Mouse (Mus musculus) lung, postnatal 0 days (tissue): ENCODE data around the gene Abcc8. TPM values are rescaled to one million over a fixed set of nuclear protein-coding genes. Genes with fewer than 3 reads are reported as not detected.

Source experiments
- ATAC-seq: fragments of 200-750 bp; cut with Nextera tagmentation; 2 replicates; pipeline ENCODE4 v1.8.0; 2017; ENCODE audit warnings: moderate library complexity
- DNase-seq: peaks from one replicate; pipeline ENCODE4 v3.0.0-alpha.2; 2016; ENCODE audit warnings: low spot score
- H3K27ac ChIP-seq: fragments of 300-500 bp; sonication (generic); 2 replicates; pipeline ENCODE4 v1.5.1; 2014; ENCODE audit warnings: antibody characterized with exemption, mild to moderate bottlenecking, low read length, mixed read lengths
- H3K27me3 ChIP-seq: fragments of 300-500 bp; sonication (generic); replicated peaks from 2 replicates; pipeline ENCODE4 v1.6.1; 2014; ENCODE audit warnings: low read length, mixed read lengths; ENCODE audit not compliant: insufficient read depth
- H3K36me3 ChIP-seq: fragments of 300-500 bp; sonication (generic); 2 replicates; pipeline ENCODE4 v1.6.1; 2014; ENCODE audit warnings: low read length, mixed read lengths; ENCODE audit not compliant: insufficient read depth
- H3K4me1 ChIP-seq: fragments of 300-500 bp; sonication (generic); 2 replicates; pipeline ENCODE4 v1.6.1; 2014; ENCODE audit warnings: antibody characterized with exemption, low read depth, low read length, mixed read lengths; ENCODE audit not compliant: insufficient read depth
- H3K4me2 ChIP-seq: fragments of 300-500 bp; sonication (generic); replicated peaks from 2 replicates; pipeline ENCODE4 v1.6.1; 2014; ENCODE audit warnings: low read depth, mild to moderate bottlenecking, low read length, moderate library complexity, mixed read lengths
- H3K4me3 ChIP-seq: fragments of 300-500 bp; sonication (generic); 2 replicates; pipeline ENCODE4 v1.5.1; 2014; ENCODE audit warnings: low read depth, low read length
- H3K9ac ChIP-seq: fragments of 300-500 bp; sonication (generic); replicated peaks from 2 replicates; pipeline ENCODE4 v1.6.1; 2014; ENCODE audit warnings: low read depth, mild to moderate bottlenecking
- H3K9me3 ChIP-seq: fragments of 300-500 bp; sonication (generic); 2 replicates; pipeline ENCODE4 v1.6.1; 2016; ENCODE audit warnings: low read length, mixed read lengths
- CTCF ChIP-seq: IDR thresholded peaks from 2 replicates; pipeline ENCODE4 v1.5.1; 2016; ENCODE audit warnings: antibody characterized with exemption, mild to moderate bottlenecking
- EP300 ChIP-seq: IDR thresholded peaks from 2 replicates; pipeline ENCODE4 v1.6.1; 2016; ENCODE audit warnings: antibody characterized with exemption, mild to moderate bottlenecking, control low read depth
- WGBS: fragments of 180-500 bp; shearing (Covaris S2); extraction: QIAGEN DNeasy Blood & Tissue Kit; methylation state at CpG from one replicate; pipeline ENCODE4 v1.1.7; 2014; 5-methylcytosine and 5-hydroxymethylcytosine counted together
- polyA plus RNA-seq: library from polyadenylated mRNA; unstranded; fragments of >200 nt; fragmentation: Nextera tagmentation; extraction: Ambion mirVana; gene quantifications from 2 replicates; pipeline ENCODE4 v1.2.1, GENCODE M21; 2015

Gene Abcc8
- polyA plus RNA-seq, 1 experiment from 2014 or later = 1.1 TPM

- 34% methylated on average over 3 of the region's 3 CpGs for WGBS
- Histone ChIP-seq H3K27ac (no peak overlapping the region), H3K4me3 (no peak overlapping the region), H3K9ac (no peak overlapping the region), H3K9me3 (no peaks in the 10 kb centered on the region), H3K36me3 (no peaks in the 10 kb centered on the region), H3K27me3 (no peaks in the 10 kb centered on the region), H3K4me2 (no peak overlapping the region), H3K4me1 (no peaks in the 10 kb centered on the region)
- DNase-seq (peak; percentile 58), ATAC-seq (peak; percentile 26; the same call in 1 of the 2 replicates)
- no peak for TF ChIP-seq CTCF
- no peak for TF ChIP-seq EP300
These were observed 48.6 kb downstream of the Abcc8 start for GRCm38 (mm10) chr7:46131266-46131665.

- no peak for ATAC-seq
- 41% methylated on average over 7 of the region's 7 CpGs for WGBS
- DNase-seq = no peak
- no peak overlapping the region for H3K9ac ChIP-seq
- TF ChIP-seq EP300 = no peak
- TF ChIP-seq CTCF = no peak; the same call in 1 of the 2 replicates
- H3K4me1 ChIP-seq = no peaks in the 10 kb centered on the region
- H3K4me2 ChIP-seq = no peak overlapping the region
- H3K36me3 ChIP-seq = no peaks in the 10 kb centered on the region
- H3K27me3 ChIP-seq = no peaks in the 10 kb centered on the region
- H3K4me3 ChIP-seq = no peak overlapping the region
- no peaks in the 10 kb centered on the region for H3K9me3 ChIP-seq
- no peak overlapping the region for H3K27ac ChIP-seq
These were observed 49.1 kb downstream of the Abcc8 start for GRCm38 (mm10) chr7:46130723-46131122.

GRCm38 (mm10) chr7:46129463-46130179 lies 50.2 kb downstream of the Abcc8 start:
- Histone ChIP-seq H3K27me3 (no peaks in the 10 kb centered on the region), H3K9ac (no peak overlapping the region), H3K4me2 (no peak overlapping the region), H3K36me3 (no peaks in the 10 kb centered on the region), H3K9me3 (no peaks in the 10 kb centered on the region), H3K27ac (no peak overlapping the region), H3K4me1 (no peaks in the 10 kb centered on the region), H3K4me3 (no peak overlapping the region)
- ATAC-seq (no peak), DNase-seq (no peak)
- TF ChIP-seq CTCF = no peak
- TF ChIP-seq EP300 = no peak
- 45% methylated on average over 7 of the region's 7 CpGs for WGBS

- Histone ChIP-seq H3K9me3 (no peaks in the 10 kb centered on the region), H3K36me3 (no peaks in the 10 kb centered on the region), H3K4me1 (no peaks in the 10 kb centered on the region), H3K9ac (no peak overlapping the region), H3K4me2 (no peak overlapping the region), H3K4me3 (no peak overlapping the region), H3K27ac (no peak overlapping the region), H3K27me3 (no peaks in the 10 kb centered on the region)
- 34% methylated on average over 7 of the region's 7 CpGs for WGBS
- DNase-seq (no peak), ATAC-seq (no peak)
- no peak for TF ChIP-seq CTCF
- no peak for TF ChIP-seq EP300
These were observed 51.6 kb downstream of the Abcc8 start for GRCm38 (mm10) chr7:46128196-46128595.

- Histone ChIP-seq H3K27me3 (no peaks in the 10 kb centered on the region), H3K4me2 (no peak overlapping the region), H3K9me3 (no peaks in the 10 kb centered on the region), H3K9ac (no peak overlapping the region), H3K36me3 (no peaks in the 10 kb centered on the region), H3K4me1 (no peaks in the 10 kb centered on the region), H3K27ac (no peak overlapping the region), H3K4me3 (no peak overlapping the region)
- TF ChIP-seq EP300 (no peak), CTCF (no peak)
- DNase-seq (no peak), ATAC-seq (no peak)
- WGBS = 68% methylated on average over 11 of the region's 11 CpGs
These were observed 54.5 kb downstream of the Abcc8 start for GRCm38 (mm10) chr7:46125340-46125739.

GRCm38 (mm10) chr7:46124460-46124859 lies 55.4 kb downstream of the Abcc8 start:
- ATAC-seq (no peak), DNase-seq (no peak)
- no peaks in the 10 kb centered on the region for H3K27me3 ChIP-seq
- H3K4me3 ChIP-seq = no peak overlapping the region
- H3K4me1 ChIP-seq = no peaks in the 10 kb centered on the region
- H3K9me3 ChIP-seq = no peaks in the 10 kb centered on the region
- 48% methylated on average over 6 of the region's 6 CpGs for WGBS
- H3K36me3 ChIP-seq = no peaks in the 10 kb centered on the region
- H3K4me2 ChIP-seq = no peak overlapping the region
- no peak for TF ChIP-seq CTCF
- TF ChIP-seq EP300 = no peak
- H3K27ac ChIP-seq = no peak overlapping the region
- H3K9ac ChIP-seq = no peak overlapping the region
